Mouse (Mus musculus) hindbrain, embryonic 11.5 days (tissue): ENCODE results near the gene Herc6. TPM values are rescaled to one million over a fixed set of nuclear protein-coding genes. Genes with fewer than 3 reads are reported as not detected.

Source experiments
- ATAC-seq: fragments of 200-750 bp; cut with Nextera tagmentation; 2 replicates; pipeline ENCODE4 v1.8.0; 2017; ENCODE audit warnings: mild to moderate bottlenecking, moderate TSS enrichment, moderate library complexity; ENCODE audit not compliant: low FRiP score
- DNase-seq: peaks from one replicate; pipeline ENCODE4 v3.0.0-alpha.2; 2015; ENCODE audit warnings: low spot score
- H3K27ac ChIP-seq: fragments of 300-500 bp; sonication (generic); 2 replicates; pipeline ENCODE4 v1.5.1; 2014; ENCODE audit warnings: mild to moderate bottlenecking, low read depth, low read length
- H3K27me3 ChIP-seq: fragments of 300-500 bp; sonication (generic); 2 replicates; pipeline ENCODE4 v1.6.1; 2014; ENCODE audit warnings: mild to moderate bottlenecking, low read length, moderate library complexity, mixed read lengths; ENCODE audit not compliant: control insufficient read depth, insufficient read depth
- H3K36me3 ChIP-seq: fragments of 300-500 bp; sonication (generic); 2 replicates; pipeline ENCODE4 v1.6.1; 2014; ENCODE audit warnings: mild to moderate bottlenecking, low read length, moderate library complexity, mixed read lengths; ENCODE audit not compliant: control insufficient read depth, insufficient read depth
- H3K4me1 ChIP-seq: fragments of 300-500 bp; sonication (generic); replicated peaks from 2 replicates; pipeline ENCODE4 v1.6.1; 2014; ENCODE audit warnings: low read length, mixed read lengths; ENCODE audit not compliant: control insufficient read depth, insufficient read depth
- H3K4me2 ChIP-seq: fragments of 300-500 bp; sonication (generic); replicated peaks from 2 replicates; pipeline ENCODE4 v1.6.1; 2014; ENCODE audit warnings: mild to moderate bottlenecking, low read depth, low read length
- H3K4me3 ChIP-seq: fragments of 300-500 bp; sonication (generic); 2 replicates; pipeline ENCODE4 v1.5.1; 2014; ENCODE audit warnings: low read depth, low read length
- H3K9ac ChIP-seq: fragments of 300-500 bp; sonication (generic); 2 replicates; pipeline ENCODE4 v1.6.1; 2014; ENCODE audit warnings: low read depth, low read length
- H3K9me3 ChIP-seq: fragments of 300-500 bp; sonication (generic); 2 replicates; pipeline ENCODE4 v1.6.1; 2016; ENCODE audit warnings: low read length; ENCODE audit not compliant: control insufficient read depth
- WGBS: fragments of 180-500 bp; shearing (Covaris S2); extraction: QIAGEN DNeasy Blood & Tissue Kit; methylation state at CpG from one replicate; pipeline ENCODE4 v1.1.7; 2014; 5-methylcytosine and 5-hydroxymethylcytosine counted together
- polyA plus RNA-seq: library from polyadenylated mRNA; unstranded; fragments of >200 nt; fragmentation: Nextera tagmentation; extraction: Ambion mirVana; gene quantifications from 2 replicates; pipeline ENCODE4 v1.2.1, GENCODE M21; 2014

Herc6 gene
- 1.2 and 1.7 TPM in 2 replicates for polyA plus RNA-seq

- peak; percentile 54 for DNase-seq
- H3K4me1 ChIP-seq = no peaks in the 10 kb centered on the region
- no peaks in the 10 kb centered on the region for H3K36me3 ChIP-seq
- H3K9me3 ChIP-seq = no peaks in the 10 kb centered on the region
- peak; percentile 76 for ATAC-seq
- H3K9ac ChIP-seq = peak within 1 kb of the TSS; percentile 56
- H3K27me3 ChIP-seq = no peaks in the 10 kb centered on the region
- 2% methylated on average over 16 of the region's 16 CpGs for WGBS
- H3K27ac ChIP-seq = no peak within 1 kb of the TSS
- peak within 1 kb of the TSS; percentile 35 for H3K4me3 ChIP-seq
- H3K4me2 ChIP-seq = peak within 1 kb of the TSS; percentile 61
Observed at GRCm38 (mm10) chr6:57580881-57581548, at the start of gene Herc6. Gene Herc6 (plus strand): TSS chr6:57581000.

- Histone ChIP-seq H3K36me3 (no peaks in the 10 kb centered on the region), H3K4me3 (no peak overlapping the region), H3K4me1 (0 out of 2 replicates have a peak, but pooled peaks cover 2% of the 10 kb centered on the region), H3K9ac (no peak overlapping the region), H3K4me2 (no peak overlapping the region), H3K9me3 (no peaks in the 10 kb centered on the region), H3K27ac (no peak overlapping the region), H3K27me3 (no peaks in the 10 kb centered on the region)
- WGBS = 86% methylated on average over 4 of the region's 4 CpGs
- DNase-seq (no peak), ATAC-seq (no peak)
Observed at GRCm38 (mm10) chr6:57531011-57531410, 49.8 kb upstream of the Herc6 start.

- H3K9me3 ChIP-seq = no peaks in the 10 kb centered on the region
- DNase-seq (no peak), ATAC-seq (no peak)
- 91% methylated on average over 1 of the region's 1 CpGs for WGBS
- 0 out of 2 replicates have a peak, but pooled peaks cover 2% of the 10 kb centered on the region for H3K4me1 ChIP-seq
- H3K4me2 ChIP-seq = no peak overlapping the region
- H3K36me3 ChIP-seq = no peaks in the 10 kb centered on the region
- H3K27ac ChIP-seq = no peak overlapping the region
- H3K4me3 ChIP-seq = no peak overlapping the region
- H3K9ac ChIP-seq = no peak overlapping the region
- no peaks in the 10 kb centered on the region for H3K27me3 ChIP-seq
Observed at GRCm38 (mm10) chr6:57531441-57531840, 49.4 kb upstream of the Herc6 start.

GRCm38 (mm10) chr6:57532022-57532421 lies 48.8 kb upstream of the Herc6 start:
- Histone ChIP-seq H3K9me3 (no peaks in the 10 kb centered on the region), H3K4me3 (no peak overlapping the region), H3K27me3 (no peaks in the 10 kb centered on the region), H3K4me1 (0 out of 2 replicates have a peak, but pooled peaks cover 2% of the 10 kb centered on the region), H3K9ac (no peak overlapping the region), H3K4me2 (no peak overlapping the region), H3K36me3 (no peaks in the 10 kb centered on the region), H3K27ac (no peak overlapping the region)
- ATAC-seq (no peak), DNase-seq (no peak)
- 92% methylated on average over 1 of the region's 1 CpGs for WGBS

GRCm38 (mm10) chr6:57533410-57533809 lies 47.4 kb upstream of the Herc6 start:
- Histone ChIP-seq H3K36me3 (no peaks in the 10 kb centered on the region), H3K4me1 (0 out of 2 replicates have a peak, but pooled peaks cover 2% of the 10 kb centered on the region), H3K27ac (no peak overlapping the region), H3K9ac (no peak overlapping the region), H3K4me3 (no peak overlapping the region), H3K4me2 (no peak overlapping the region), H3K9me3 (no peaks in the 10 kb centered on the region), H3K27me3 (no peaks in the 10 kb centered on the region)
- whole genome bisulfite sequencing = 85% methylated on average over 2 of the region's 2 CpGs
- ATAC-seq (no peak), DNase-seq (no peak)

- 10% methylated on average over 8 of the region's 8 CpGs for WGBS
- Histone ChIP-seq H3K9me3 (no peaks in the 10 kb centered on the region), H3K27ac (no peak overlapping the region), H3K4me3 (peak overlapping the region; percentile 67), H3K4me2 (peak overlapping the region; percentile 70), H3K36me3 (no peaks in the 10 kb centered on the region), H3K27me3 (no peaks in the 10 kb centered on the region), H3K9ac (peak overlapping the region; percentile 73), H3K4me1 (0 out of 2 replicates have a peak, but pooled peaks cover 2% of the 10 kb centered on the region)
- DNase-seq (no peak), ATAC-seq (no peak)
Observed at GRCm38 (mm10) chr6:57534231-57534610, 46.6 kb upstream of the Herc6 start.

- Histone ChIP-seq H3K27me3 (no peaks in the 10 kb centered on the region), H3K4me2 (peak overlapping the region; percentile 70), H3K4me3 (peak overlapping the region; percentile 67), H3K9me3 (no peaks in the 10 kb centered on the region), H3K9ac (peak overlapping the region; percentile 73), H3K4me1 (0 out of 2 replicates have a peak, but pooled peaks cover 2% of the 10 kb centered on the region), H3K27ac (0 out of 2 replicates have a peak overlapping the region, but pooled peaks have one; percentile 24), H3K36me3 (no peaks in the 10 kb centered on the region)
- ATAC-seq (peak; percentile 63), DNase-seq (peak; percentile 65)
- WGBS = under 1% methylated on average over 31 of the region's 31 CpGs
Observed at GRCm38 (mm10) chr6:57534611-57535286, 46.1 kb upstream of the Herc6 start.

GRCm38 (mm10) chr6:57535386-57535936 lies 45.3 kb upstream of the Herc6 start, which contains the start of gene Ppm1k:
Gene Ppm1k (minus strand): TSS chr6:57535468.
- DNase-seq (peak; percentile 96), ATAC-seq (peak; percentile 99)
- no peaks in the 10 kb centered on the region for H3K36me3 ChIP-seq
- WGBS = 1% methylated on average over 24 of the region's 24 CpGs
- H3K4me2 ChIP-seq = peak within 1 kb of the TSS; percentile 70
- H3K9ac ChIP-seq = peak within 1 kb of the TSS; percentile 73
- no peaks in the 10 kb centered on the region for H3K27me3 ChIP-seq
- peak within 1 kb of the TSS; percentile 67 for H3K4me3 ChIP-seq
- H3K27ac ChIP-seq = peak within 1 kb of the TSS; percentile 24; the same call in 1 of the 2 replicates
- H3K9me3 ChIP-seq = no peaks in the 10 kb centered on the region
- H3K4me1 ChIP-seq = 0 out of 2 replicates have a peak, but pooled peaks cover 2% of the 10 kb centered on the region
